Mouse (Mus musculus) ES-Bruce4 (cell line): ENCODE data around the gene Ddx39. TPM values are rescaled to one million over a fixed set of nuclear protein-coding genes. Genes with fewer than 3 reads are reported as not detected.

Experiments
- H3K27ac ChIP-seq: 2 replicates; pipeline ENCODE4 v1.5.1; 2012; ENCODE audit warnings: low read length, inconsistent platforms; ENCODE audit not compliant: insufficient read depth
- H3K27me3 ChIP-seq: 2 replicates; pipeline ENCODE4 v1.6.1; 2012; ENCODE audit warnings: mild to moderate bottlenecking, low read length, inconsistent platforms; ENCODE audit not compliant: control insufficient read depth, poor library complexity, insufficient read depth, severe bottlenecking
- H3K36me3 ChIP-seq: 2 replicates; pipeline ENCODE4 v1.6.1; 2012; ENCODE audit warnings: inconsistent platforms, mild to moderate bottlenecking, low read length, moderate library complexity; ENCODE audit not compliant: control insufficient read depth, poor library complexity, insufficient read depth, severe bottlenecking
- H3K4me1 ChIP-seq: one replicate; pipeline ENCODE4 v1.8.1; 2011; ENCODE audit warnings: low read length; ENCODE audit not compliant: control insufficient read depth, insufficient read depth
- H3K4me3 ChIP-seq: 2 replicates; pipeline ENCODE4 v1.5.1; 2011; ENCODE audit warnings: low read depth, mild to moderate bottlenecking, low read length
- H3K9ac ChIP-seq: 2 replicates; pipeline ENCODE4 v1.6.1; 2012; ENCODE audit warnings: low read depth, mild to moderate bottlenecking, inconsistent platforms; ENCODE audit not compliant: poor library complexity, severe bottlenecking
- H3K9me3 ChIP-seq: replicated peaks from 2 replicates; pipeline ENCODE4 v1.6.1; 2012; ENCODE audit warnings: mild to moderate bottlenecking, low read length, inconsistent platforms; ENCODE audit not compliant: control insufficient read depth, poor library complexity, insufficient read depth, severe bottlenecking
- CTCF ChIP-seq: IDR thresholded peaks from one replicate; pipeline ENCODE4 v1.8.1; 2011; ENCODE audit warnings: low read depth, low read length
- EP300 ChIP-seq: IDR thresholded peaks from 2 replicates; pipeline ENCODE4 v1.6.1; 2011; ENCODE audit warnings: low read depth, low read length; ENCODE audit not compliant: insufficient read depth
- POLR2A ChIP-seq: IDR thresholded peaks from one replicate; pipeline ENCODE4 v1.8.1; 2011; ENCODE audit warnings: low read length; ENCODE audit not compliant: insufficient read depth
- polyA plus RNA-seq: library from polyadenylated mRNA; stranded (reverse); fragments of >200 nt; gene quantifications from 2 replicates; pipeline ENCODE4 v1.2.4, GENCODE M21; 2011; ENCODE audit warnings: low read depth; ENCODE audit not compliant: missing spikeins, insufficient read depth, insufficient read length

Ddx39 gene
- polyA plus RNA-seq, 1 experiment, result 117 TPM

DNA sequence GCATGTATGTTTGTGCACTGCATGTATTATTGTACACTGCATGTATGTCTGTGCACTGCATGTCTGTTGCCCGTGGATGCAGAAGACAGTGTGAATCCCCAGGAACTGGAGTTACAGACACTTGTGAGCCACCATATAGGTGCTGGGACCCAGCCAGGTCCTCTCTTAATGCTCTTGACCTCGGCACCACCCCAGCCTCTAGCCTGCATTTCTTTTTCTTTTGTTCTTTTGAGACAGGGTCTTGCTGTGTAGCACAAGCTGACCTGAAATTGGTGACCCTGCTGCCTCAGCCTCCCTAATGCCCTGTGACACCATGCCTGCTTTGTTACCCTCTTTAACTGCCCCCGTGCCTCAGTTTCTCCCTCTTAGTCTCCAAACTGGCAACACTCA is 25.6 kb downstream of the Ddx39 start:
- H3K4me1 ChIP-seq, result peaks cover 3% of the 10 kb centered on the region
- H3K27me3 ChIP-seq, result no peaks in the 10 kb centered on the region
- no peaks in the 10 kb centered on the region for H3K9me3 ChIP-seq
- H3K4me3 ChIP-seq, result peak overlapping the region; percentile 64
- H3K9ac ChIP-seq, result peak overlapping the region; percentile 61
- no peaks in the 10 kb centered on the region for H3K36me3 ChIP-seq
- peak overlapping the region; percentile 91 for H3K27ac ChIP-seq
- TF ChIP-seq CTCF, result no peak
- no peak for TF ChIP-seq POLR2A
- no peak for TF ChIP-seq EP300

DNA sequence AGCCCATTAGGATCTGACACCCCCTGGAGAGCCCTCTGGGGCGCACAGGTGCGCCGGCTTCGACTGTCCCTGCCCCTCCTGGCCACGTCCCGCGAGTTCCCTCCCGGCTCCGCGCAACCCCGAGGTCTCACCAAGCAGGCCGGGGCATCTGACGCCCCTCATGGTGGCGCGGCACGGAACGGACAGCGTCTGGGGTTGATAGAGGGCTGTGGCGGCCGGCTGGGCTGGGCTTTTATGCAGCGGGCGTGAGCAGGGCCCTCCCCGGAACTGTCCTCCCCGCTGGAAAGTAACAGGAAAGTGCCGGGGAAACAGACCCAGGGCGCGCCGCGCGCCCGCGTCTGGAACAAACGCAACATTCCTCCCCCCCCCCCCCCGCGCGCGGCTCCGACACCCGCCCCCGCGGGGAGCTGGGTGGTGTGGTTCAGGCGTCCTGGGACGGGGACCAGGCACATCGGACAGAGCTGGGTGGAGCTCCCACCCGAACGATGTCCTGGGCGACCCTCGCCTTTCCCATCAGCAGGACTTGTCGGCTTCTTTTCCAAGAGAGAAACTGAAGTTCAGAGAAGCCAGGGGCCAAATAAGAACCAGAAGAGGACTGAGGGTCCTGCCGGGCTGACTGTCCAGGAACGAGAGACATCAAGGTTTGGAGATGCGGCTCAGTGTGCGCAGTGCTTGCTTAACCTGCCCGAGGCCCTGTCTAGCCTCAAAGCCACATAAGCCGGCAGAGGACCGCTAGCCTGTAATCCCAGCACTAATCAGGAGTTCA is 26.2 kb downstream of the Ddx39 start, which contains the start of gene Adgre5:
Gene Adgre5 (minus strand): TSS at position 351 of the 766 bp plus-strand sequence.
- Histone ChIP-seq H3K27ac (peak within 1 kb of the TSS; percentile 91), H3K36me3 (no peaks in the 10 kb centered on the region), H3K9ac (peak within 1 kb of the TSS; percentile 61), H3K4me3 (peak within 1 kb of the TSS; percentile 64), H3K4me1 (peaks cover 3% of the 10 kb centered on the region), H3K27me3 (no peaks in the 10 kb centered on the region), H3K9me3 (no peaks in the 10 kb centered on the region)
- no peak for TF ChIP-seq EP300
- no peak for TF ChIP-seq POLR2A
- TF ChIP-seq CTCF, result no peak

GRCm38 (mm10) chr8:83741849-83742655 is 27.1 kb downstream of the Ddx39 start:
- Histone ChIP-seq H3K4me1 (peaks cover 3% of the 10 kb centered on the region), H3K9me3 (no peaks in the 10 kb centered on the region), H3K9ac (peak overlapping the region; percentile 61), H3K4me3 (peak overlapping the region; percentile 64), H3K36me3 (no peaks in the 10 kb centered on the region), H3K27ac (peak overlapping the region; percentile 54), H3K27me3 (no peaks in the 10 kb centered on the region)
- TF ChIP-seq EP300, result no peak
- no peak for TF ChIP-seq POLR2A
- no peak for TF ChIP-seq CTCF

DNA sequence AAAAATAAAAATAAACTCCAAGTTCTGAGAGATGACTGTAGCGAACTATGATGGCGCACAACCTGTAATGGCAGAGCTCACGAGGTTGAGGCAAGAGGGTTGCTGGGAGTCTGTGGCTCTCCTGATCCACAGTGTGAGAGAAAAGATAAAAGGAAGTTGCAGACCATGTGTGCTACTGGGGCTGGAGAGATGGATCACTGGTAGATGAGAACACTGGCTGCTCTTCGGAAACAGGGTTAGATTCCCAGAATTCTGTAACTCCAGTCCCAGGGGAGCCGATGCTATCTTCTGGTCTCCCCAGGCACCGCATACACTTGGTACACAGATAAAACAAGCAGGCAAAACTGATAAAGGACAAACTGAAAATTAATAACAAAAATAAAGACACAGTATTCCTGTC is 28.0 kb downstream of the Ddx39 start:
- H3K9ac ChIP-seq, result 0 out of 2 replicates have a peak overlapping the region, but pooled peaks have one; percentile 61
- no peaks in the 10 kb centered on the region for H3K9me3 ChIP-seq
- no peaks in the 10 kb centered on the region for H3K27me3 ChIP-seq
- peaks cover 3% of the 10 kb centered on the region for H3K4me1 ChIP-seq
- H3K36me3 ChIP-seq, result no peaks in the 10 kb centered on the region
- no peak overlapping the region for H3K4me3 ChIP-seq
- TF ChIP-seq EP300 (no peak), CTCF (no peak), POLR2A (no peak)
- no peak overlapping the region for H3K27ac ChIP-seq

- H3K9me3 ChIP-seq, result no peaks in the 10 kb centered on the region
- H3K4me3 ChIP-seq, result no peak overlapping the region
- H3K36me3 ChIP-seq, result no peaks in the 10 kb centered on the region
- no peak for TF ChIP-seq EP300
- no peak for TF ChIP-seq CTCF
- no peak for TF ChIP-seq POLR2A
- no peaks in the 10 kb centered on the region for H3K27me3 ChIP-seq
- H3K9ac ChIP-seq, result no peak overlapping the region
- peaks cover 3% of the 10 kb centered on the region for H3K4me1 ChIP-seq
- no peak overlapping the region for H3K27ac ChIP-seq
Measured at GRCm38 (mm10) chr8:83744070-83744469, 29.1 kb downstream of the Ddx39 start.
